Mouse (Mus musculus) olfactory bulb, adult 2 months (tissue): ENCODE measurements at regions not wholly inside any gene's neighbourhood (a gene's known extent, or its start where the extent isn't known, plus 50 kb on each side); places are given as distances from the start of the nearest gene placed in this dataset.
A peak's percentile ranks its signal among the peaks of the same experiment; 100 is the strongest.

Source experiments
- H3K27ac ChIP-seq: fragments of 200-500 bp; 2 replicates; pipeline ENCODE4 v1.5.1; 2012; ENCODE audit warnings: low read depth, low read length; ENCODE audit not compliant: insufficient read depth
- H3K4me1 ChIP-seq: fragments of 200-500 bp; 2 replicates; pipeline ENCODE4 v1.6.1; 2012; ENCODE audit warnings: low read length; ENCODE audit not compliant: control insufficient read depth, insufficient read depth
- H3K4me3 ChIP-seq: fragments of 200-500 bp; 2 replicates; pipeline ENCODE4 v1.5.1; 2012; ENCODE audit warnings: mild to moderate bottlenecking, low read depth, low read length, moderate library complexity; ENCODE audit not compliant: insufficient read depth
- CTCF ChIP-seq: fragments of 200-500 bp; IDR thresholded peaks from 2 replicates; pipeline ENCODE4 v1.5.1; 2012; ENCODE audit warnings: low read depth, mild to moderate bottlenecking, low read length, moderate library complexity; ENCODE audit not compliant: insufficient read depth
- POLR2A ChIP-seq: fragments of 200-500 bp; IDR thresholded peaks from 2 replicates; pipeline ENCODE4 v1.6.1; 2012; ENCODE audit warnings: mild to moderate bottlenecking, low read depth, low read length, moderate library complexity; ENCODE audit not compliant: insufficient read depth
- WGBS: fragments of 180-500 bp; shearing (Covaris S2); methylation state at CpG from one replicate; pipeline ENCODE4 v1.1.7; 2018; 5-methylcytosine and 5-hydroxymethylcytosine counted together

DNA sequence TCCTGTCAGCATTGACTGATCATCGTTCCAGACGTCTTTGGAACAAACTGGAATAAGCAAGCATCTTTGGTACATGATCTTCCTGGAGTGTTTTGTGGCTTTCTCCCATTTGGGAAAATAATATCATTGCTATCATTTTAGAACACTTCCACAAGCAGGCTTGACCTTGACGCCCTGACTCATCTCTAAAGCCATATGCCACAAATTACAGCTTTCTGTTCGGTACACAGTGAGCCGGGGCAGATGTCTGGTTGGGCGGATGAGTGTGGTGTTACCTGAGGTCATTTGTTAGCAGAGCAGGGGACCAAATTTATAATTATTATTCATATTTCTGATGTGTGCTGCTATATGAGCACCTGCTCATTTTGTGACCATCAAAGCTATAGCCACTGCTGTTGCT, 83.3 kb upstream of the Pmfbp1 start:
- WGBS = 91% methylated on average over 6 of the region's 6 CpGs
- H3K27ac ChIP-seq = no peak overlapping the region
- H3K4me1 ChIP-seq = no peaks in the 10 kb centered on the region
- H3K4me3 ChIP-seq = no peak overlapping the region
- TF ChIP-seq POLR2A (no peak), CTCF (no peak)

DNA sequence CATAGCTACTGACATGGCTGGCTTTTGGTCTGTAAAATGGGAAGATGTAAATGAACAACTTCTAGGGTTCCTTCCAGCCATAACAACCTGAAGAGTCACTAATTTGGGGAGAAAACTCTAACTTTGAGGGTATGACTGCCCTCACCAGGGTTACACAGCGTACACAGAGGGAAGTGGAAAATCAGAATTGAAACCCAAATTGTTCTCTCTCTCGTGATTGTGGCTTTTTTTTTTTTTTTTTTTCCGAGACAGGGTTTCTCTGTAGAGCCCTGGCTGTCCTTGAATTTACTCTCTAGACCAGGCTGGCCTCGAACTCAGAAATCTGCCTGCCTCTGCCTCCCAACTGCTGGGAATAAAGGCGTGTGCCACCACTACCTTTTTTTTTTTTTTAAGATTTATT, 80.4 kb upstream of the Pmfbp1 start:
- TF ChIP-seq CTCF = no peak
- no peak for TF ChIP-seq POLR2A
- WGBS = 90% methylated on average over 5 of the region's 5 CpGs
- Histone ChIP-seq H3K4me3 (no peak overlapping the region), H3K27ac (no peak overlapping the region), H3K4me1 (peaks cover 4% of the 10 kb centered on the region)

DNA sequence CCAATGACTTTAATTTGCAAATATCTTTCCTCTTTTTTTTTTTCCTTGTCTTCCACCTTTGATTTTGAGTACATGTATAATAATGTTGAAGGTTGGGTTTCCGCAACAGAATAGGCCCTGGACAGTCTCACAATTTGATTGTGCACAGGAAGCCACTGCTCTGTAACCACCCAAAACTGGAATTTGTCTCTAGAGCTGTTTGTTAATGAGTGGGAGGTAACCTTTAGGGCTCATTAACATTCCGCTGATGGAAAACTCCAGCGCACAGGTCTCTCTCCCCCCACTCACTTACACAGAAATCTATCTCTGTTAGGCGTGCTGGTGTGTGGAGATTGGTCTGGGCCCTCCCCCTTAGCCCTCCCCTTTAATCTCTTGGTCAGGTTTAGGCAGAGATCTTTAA, 78.5 kb upstream of the Pmfbp1 start:
- no peak overlapping the region for H3K4me3 ChIP-seq
- 83% methylated on average over 4 of the region's 4 CpGs for WGBS
- peaks cover 5% of the 10 kb centered on the region for H3K4me1 ChIP-seq
- no peak overlapping the region for H3K27ac ChIP-seq
- TF ChIP-seq CTCF (no peak), POLR2A (no peak)

DNA sequence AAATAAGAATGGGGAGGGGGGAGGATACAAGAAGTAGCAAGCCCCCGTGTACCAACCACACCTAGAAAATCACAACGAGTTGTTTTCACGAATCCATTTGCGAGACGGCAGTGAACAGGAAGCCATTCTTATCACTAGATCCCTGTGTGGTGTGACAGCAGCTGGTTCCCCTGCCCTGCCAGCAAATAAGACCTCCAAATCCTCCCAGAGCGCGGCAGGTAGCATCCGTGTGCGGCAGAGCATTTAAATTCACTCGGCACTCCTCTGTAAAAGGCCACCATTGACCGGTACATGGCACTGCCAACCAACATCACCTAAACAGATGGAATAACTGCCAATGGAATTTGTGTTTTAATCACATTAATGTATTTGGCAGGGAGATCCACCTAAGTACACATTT, 77.9 kb upstream of the Pmfbp1 start:
- WGBS = 75% methylated on average over 11 of the region's 11 CpGs
- peaks cover 5% of the 10 kb centered on the region for H3K4me1 ChIP-seq
- no peak overlapping the region for H3K27ac ChIP-seq
- no peak overlapping the region for H3K4me3 ChIP-seq
- TF ChIP-seq CTCF = no peak
- TF ChIP-seq POLR2A = no peak

DNA sequence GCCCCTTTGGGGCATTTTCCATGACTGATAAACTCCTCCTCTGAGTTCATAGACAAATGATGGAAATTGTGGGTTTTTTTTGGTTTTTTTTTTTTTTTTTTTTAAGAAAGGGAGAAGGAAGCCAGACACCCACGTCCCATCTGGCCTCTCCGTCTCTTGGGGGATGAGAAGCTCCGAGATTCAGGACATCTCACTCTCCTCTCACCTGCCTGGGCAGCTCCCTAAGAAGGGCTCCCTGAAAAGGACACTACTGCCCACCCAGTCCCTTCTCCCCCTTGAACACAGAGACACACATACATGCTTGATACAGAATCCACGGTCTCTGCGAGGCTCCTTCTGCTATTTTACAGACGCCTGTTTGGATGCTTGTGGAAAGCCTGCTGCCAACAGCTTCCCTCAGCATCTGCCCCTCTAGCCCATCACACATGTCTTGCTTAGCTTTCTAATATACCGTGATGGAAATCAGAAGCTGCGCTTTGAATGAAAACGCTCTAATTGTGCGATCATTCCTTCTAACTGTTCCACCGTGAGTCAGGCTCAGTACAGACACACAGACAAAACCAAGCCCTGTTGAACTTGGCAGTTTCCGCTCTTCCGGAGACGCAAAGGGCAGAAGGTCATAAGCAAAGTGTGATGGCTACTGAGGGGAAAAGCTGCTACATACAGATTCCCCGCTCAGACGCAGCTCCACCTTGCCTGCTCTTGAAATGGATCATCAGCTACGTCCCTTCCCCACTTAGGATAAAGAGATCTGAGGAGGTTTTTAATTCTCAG, 77.3 kb upstream of the Pmfbp1 start:
- 79% methylated on average over 17 of the region's 17 CpGs for WGBS
- no peak overlapping the region for H3K4me3 ChIP-seq
- no peak overlapping the region for H3K27ac ChIP-seq
- no peak for TF ChIP-seq POLR2A
- no peak for TF ChIP-seq CTCF
- peaks cover 5% of the 10 kb centered on the region for H3K4me1 ChIP-seq

DNA sequence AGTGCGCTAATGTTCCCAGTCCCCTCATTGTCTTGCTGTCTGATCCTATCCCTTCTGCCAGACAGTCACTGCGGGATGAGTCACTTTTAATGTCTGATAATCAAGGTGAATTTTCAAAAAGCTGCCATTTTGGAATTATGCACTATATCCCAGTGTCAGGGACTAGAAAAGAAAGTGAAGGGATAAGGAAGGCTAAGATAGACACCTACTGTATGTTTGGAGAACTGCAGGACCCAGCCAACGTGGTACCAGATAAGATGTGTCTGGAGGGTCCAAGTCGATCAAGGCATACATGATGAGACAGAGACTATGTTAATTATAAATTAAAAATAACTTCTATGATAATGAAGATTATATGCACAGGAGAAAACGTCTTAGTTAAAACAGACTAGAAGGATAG, 76.6 kb upstream of the Pmfbp1 start:
- TF ChIP-seq POLR2A (no peak), CTCF (no peak)
- WGBS = 26% methylated on average over 5 of the region's 5 CpGs
- peaks cover 5% of the 10 kb centered on the region for H3K4me1 ChIP-seq
- no peak overlapping the region for H3K27ac ChIP-seq
- no peak overlapping the region for H3K4me3 ChIP-seq

DNA sequence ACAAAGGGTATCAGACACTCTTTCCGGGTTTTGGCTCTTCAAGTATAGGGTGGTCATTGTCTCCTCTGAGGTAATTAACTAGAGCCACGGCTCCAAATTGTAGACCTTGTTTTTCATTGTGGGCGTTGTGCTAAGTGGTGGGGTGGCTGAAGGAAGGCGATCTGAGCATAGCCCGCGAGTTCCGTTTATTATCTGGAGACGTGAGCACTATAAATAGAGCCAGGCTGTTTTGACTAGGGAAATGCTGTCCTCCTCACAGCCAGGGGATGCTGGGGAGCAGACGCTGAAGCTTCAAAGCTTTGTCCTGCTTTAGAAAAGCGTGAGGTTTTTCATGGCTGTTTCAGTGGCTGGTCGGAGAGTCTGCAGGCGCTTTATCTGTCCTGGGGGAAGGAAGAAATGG, 75.9 kb upstream of the Pmfbp1 start:
- WGBS = 9% methylated on average over 12 of the region's 12 CpGs
- Histone ChIP-seq H3K4me3 (peak overlapping the region; percentile 24; the same call in 1 of the 2 replicates), H3K27ac (no peak overlapping the region), H3K4me1 (peaks cover 5% of the 10 kb centered on the region)
- no peak for TF ChIP-seq POLR2A
- no peak for TF ChIP-seq CTCF

DNA sequence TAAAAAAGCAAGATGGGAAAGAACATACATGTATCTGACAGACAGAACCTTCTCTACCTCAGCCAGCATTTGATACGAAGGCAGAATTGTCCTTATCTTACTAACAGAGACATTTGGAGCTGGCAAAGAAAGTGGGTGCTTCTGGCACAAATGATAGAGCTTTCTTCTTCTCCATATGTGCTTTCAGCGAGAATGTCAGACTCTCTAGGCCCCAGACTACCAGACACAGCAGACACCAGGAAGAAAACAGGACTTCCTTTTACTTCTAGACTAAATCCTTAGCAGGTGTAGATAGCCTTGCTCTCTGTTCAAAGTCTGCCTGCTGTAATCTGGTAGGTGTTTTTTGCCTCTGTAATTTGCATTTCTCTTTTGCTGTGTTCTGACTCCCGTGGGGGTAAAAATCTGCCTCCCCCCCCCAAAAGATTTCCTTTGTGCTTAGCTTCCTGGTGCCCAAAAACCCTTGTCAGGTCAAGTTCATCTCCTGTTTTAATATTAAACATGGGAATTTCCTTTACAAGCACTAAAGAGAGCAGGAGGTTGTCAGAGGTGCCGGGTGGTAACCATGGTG, 74.7 kb upstream of the Pmfbp1 start:
- Histone ChIP-seq H3K4me1 (peaks cover 5% of the 10 kb centered on the region), H3K27ac (no peak overlapping the region), H3K4me3 (no peak overlapping the region)
- 54% methylated on average over 4 of the region's 4 CpGs for WGBS
- TF ChIP-seq POLR2A = no peak
- TF ChIP-seq CTCF = no peak

DNA sequence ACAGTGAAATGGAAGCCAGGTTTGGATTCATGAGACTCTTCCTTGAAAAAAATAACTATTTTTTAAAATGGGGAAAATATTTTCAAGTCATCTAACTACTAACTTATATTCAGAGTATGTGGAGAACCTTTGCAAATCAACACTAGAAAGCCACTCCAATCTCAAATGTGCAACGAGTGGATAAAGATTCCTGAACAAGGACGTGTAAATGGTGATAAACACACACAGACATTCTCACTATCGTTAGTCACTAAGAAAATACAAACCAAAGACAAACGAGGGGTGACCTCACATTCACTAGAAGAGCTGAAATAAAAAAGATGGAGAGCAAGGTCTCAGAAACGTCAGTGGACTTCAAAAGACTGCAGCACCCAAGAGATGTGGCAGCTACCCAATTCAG, 69.8 kb upstream of the Pmfbp1 start:
- Histone ChIP-seq H3K4me3 (no peak overlapping the region), H3K27ac (no peak overlapping the region), H3K4me1 (no peaks in the 10 kb centered on the region)
- 62% methylated on average over 5 of the region's 5 CpGs for WGBS
- TF ChIP-seq POLR2A (no peak), CTCF (no peak)

DNA sequence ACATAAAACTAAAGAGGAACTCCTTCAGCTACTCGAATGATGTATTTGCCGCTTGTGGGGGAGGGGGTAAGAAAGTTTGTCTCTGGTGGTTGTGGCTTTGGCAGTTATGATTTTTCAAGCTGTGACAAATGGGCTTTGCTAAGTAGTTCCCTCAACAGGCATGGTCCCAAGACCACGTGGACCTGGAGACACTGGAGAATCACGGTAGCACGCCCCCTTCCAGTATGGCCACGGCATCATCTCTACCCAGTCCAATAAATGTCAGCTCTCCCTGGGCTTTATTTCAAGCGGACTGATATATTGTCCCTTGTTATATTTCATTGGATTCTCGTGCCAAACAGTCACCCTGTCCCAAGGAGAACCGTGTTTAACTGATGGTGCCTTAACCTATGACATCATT, 65.3 kb upstream of the Pmfbp1 start:
- Histone ChIP-seq H3K4me3 (no peak overlapping the region), H3K27ac (no peak overlapping the region), H3K4me1 (no peaks in the 10 kb centered on the region)
- no peak for TF ChIP-seq CTCF
- TF ChIP-seq POLR2A = no peak
- WGBS = 87% methylated on average over 9 of the region's 9 CpGs

DNA sequence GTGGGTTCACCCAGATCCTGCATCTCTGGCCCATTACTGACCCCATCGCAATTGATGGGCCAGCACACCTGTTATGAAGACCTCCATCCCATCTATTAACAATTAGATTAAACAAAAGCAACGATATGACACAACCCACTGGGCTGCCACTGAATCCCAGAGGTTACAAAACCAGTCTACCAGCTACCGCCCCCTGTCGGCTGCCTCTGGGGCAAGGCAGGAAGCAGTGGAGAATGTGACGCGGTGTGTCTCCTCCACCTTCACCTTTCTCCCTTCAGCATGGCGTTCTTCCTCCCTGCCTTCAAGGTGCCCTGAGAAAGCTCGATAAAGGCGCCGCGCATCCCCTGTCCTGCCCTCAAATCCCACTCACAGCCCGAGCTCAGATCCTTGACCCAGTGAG, 59.3 kb upstream of the Pmfbp1 start:
- 91% methylated on average over 12 of the region's 12 CpGs for WGBS
- TF ChIP-seq POLR2A (no peak), CTCF (no peak)
- Histone ChIP-seq H3K4me1 (peaks cover 5% of the 10 kb centered on the region), H3K27ac (no peak overlapping the region), H3K4me3 (no peak overlapping the region)
